Mouse (Mus musculus) forebrain, embryonic 14.5 days (tissue): ENCODE measurements around the gene Ano6. TPM values are rescaled to one million over a fixed set of nuclear protein-coding genes. Genes with fewer than 3 reads are reported as not detected.
A peak's percentile ranks its signal among the peaks of the same experiment; 100 is the strongest.

Source experiments
- ATAC-seq: fragments of 200-750 bp; cut with Nextera tagmentation; 2 replicates; pipeline ENCODE4 v1.8.0; 2017; ENCODE audit warnings: mild to moderate bottlenecking, moderate library complexity
- DNase-seq: peaks from one replicate; pipeline ENCODE4 v3.0.0-alpha.2; 2015; ENCODE audit warnings: low spot score
- H3K27ac ChIP-seq: fragments of 300-500 bp; sonication (generic); 2 replicates; pipeline ENCODE4 v1.5.1; 2014; ENCODE audit warnings: low read depth, mild to moderate bottlenecking, control low read depth, low read length, moderate library complexity
- H3K27me3 ChIP-seq: fragments of 300-500 bp; sonication (generic); replicated peaks from 2 replicates; pipeline ENCODE4 v1.6.1; 2014; ENCODE audit warnings: low read length, control low read depth, mixed read lengths; ENCODE audit not compliant: control insufficient read depth, insufficient read depth
- H3K36me3 ChIP-seq: fragments of 300-500 bp; sonication (generic); 2 replicates; pipeline ENCODE4 v1.6.1; 2014; ENCODE audit warnings: low read length, control low read depth; ENCODE audit not compliant: control insufficient read depth, insufficient read depth
- H3K4me1 ChIP-seq: fragments of 300-500 bp; sonication (generic); 2 replicates; pipeline ENCODE4 v1.6.1; 2014; ENCODE audit warnings: antibody characterized with exemption, low read length, control low read depth; ENCODE audit not compliant: control insufficient read depth, insufficient read depth
- H3K4me2 ChIP-seq: fragments of 300-500 bp; sonication (generic); 2 replicates; pipeline ENCODE4 v1.6.1; 2014; ENCODE audit warnings: mild to moderate bottlenecking, control low read depth, low read length
- H3K4me3 ChIP-seq: fragments of 300-500 bp; sonication (generic); 2 replicates; pipeline ENCODE4 v1.5.1; 2014; ENCODE audit warnings: low read depth, low read length, control low read depth
- H3K9ac ChIP-seq: fragments of 300-500 bp; sonication (generic); 2 replicates; pipeline ENCODE4 v1.6.1; 2014; ENCODE audit warnings: mild to moderate bottlenecking, low read length, control low read depth, moderate library complexity
- H3K9me3 ChIP-seq: fragments of 300-500 bp; sonication (generic); replicated peaks from 2 replicates; pipeline ENCODE4 v1.6.1; 2016; ENCODE audit warnings: low read length, control low read depth, mixed read lengths; ENCODE audit not compliant: control insufficient read depth
- WGBS: fragments of 180-500 bp; shearing (Covaris S2); extraction: QIAGEN DNeasy Blood & Tissue Kit; methylation state at CpG from one replicate; pipeline ENCODE4 v1.1.7; 2014; 5-methylcytosine and 5-hydroxymethylcytosine counted together
- microRNA-seq: library from miRNA; unstranded; fragments of <30 nt; microRNA quantifications from one replicate; pipeline ENCODE4, GENCODE M21; 2016
- polyA plus RNA-seq: library from polyadenylated mRNA; unstranded; fragments of >200 nt; fragmentation: Nextera tagmentation; extraction: Ambion mirVana; gene quantifications from 2 replicates; pipeline ENCODE4 v1.2.1, GENCODE M21; 2014

Gene Ano6
- polyA plus RNA-seq, 1 experiment from 2014 or later, result 14.6 TPM

GRCm38 (mm10) chr15:96002958-96003601, 212.4 kb downstream of the Ano6 start:
- Histone ChIP-seq H3K27me3 (no peaks in the 10 kb centered on the region), H3K4me2 (no peak overlapping the region), H3K9me3 (no peaks in the 10 kb centered on the region), H3K9ac (no peak overlapping the region), H3K27ac (no peak overlapping the region), H3K36me3 (no peaks in the 10 kb centered on the region), H3K4me3 (no peak overlapping the region), H3K4me1 (no peaks in the 10 kb centered on the region)
- ATAC-seq (no peak), DNase-seq (no peak)
- 86% methylated on average over 6 of the region's 6 CpGs for WGBS

GRCm38 (mm10) chr15:96011640-96012390, 221.2 kb downstream of the Ano6 start:
- no peak for DNase-seq
- Histone ChIP-seq H3K36me3 (no peaks in the 10 kb centered on the region), H3K27ac (no peak overlapping the region)

GRCm38 (mm10) chr15:96012391-96012775, 221.7 kb downstream of the Ano6 start:
- no peak overlapping the region for H3K27ac ChIP-seq
- no peak overlapping the region for H3K9ac ChIP-seq
- ATAC-seq, result peak; percentile 60; the same call in 1 of the 2 replicates
- no peaks in the 10 kb centered on the region for H3K36me3 ChIP-seq
- H3K27me3 ChIP-seq, result no peaks in the 10 kb centered on the region
- H3K4me3 ChIP-seq, result no peak overlapping the region
- no peak overlapping the region for H3K4me2 ChIP-seq
- no peaks in the 10 kb centered on the region for H3K4me1 ChIP-seq
- 42% methylated on average over 8 of the region's 8 CpGs for WGBS
- DNase-seq, result peak; percentile 51
- H3K9me3 ChIP-seq, result 0 out of 2 replicates have a peak, but pooled peaks cover 2% of the 10 kb centered on the region

More at GRCm38 (mm10) chr15:96011640-96012390, 221.2 kb downstream of the Ano6 start:
- Histone ChIP-seq H3K4me2 (no peak overlapping the region), H3K9me3 (0 out of 2 replicates have a peak, but pooled peaks cover 2% of the 10 kb centered on the region), H3K4me1 (no peaks in the 10 kb centered on the region), H3K27me3 (no peaks in the 10 kb centered on the region), H3K4me3 (no peak overlapping the region), H3K9ac (no peak overlapping the region)
- WGBS, result 91% methylated on average over 16 of the region's 16 CpGs
- no peak for ATAC-seq

GRCm38 (mm10) chr15:96014501-96014900, 223.9 kb downstream of the Ano6 start:
- DNase-seq, result no peak
- Histone ChIP-seq H3K36me3 (no peaks in the 10 kb centered on the region), H3K27ac (no peak overlapping the region), H3K4me3 (no peak overlapping the region), H3K9ac (no peak overlapping the region), H3K4me2 (no peak overlapping the region), H3K4me1 (no peaks in the 10 kb centered on the region), H3K9me3 (0 out of 2 replicates have a peak, but pooled peaks cover 2% of the 10 kb centered on the region), H3K27me3 (no peaks in the 10 kb centered on the region)
- no peak for ATAC-seq
- 95% methylated on average over 4 of the region's 4 CpGs for WGBS

- H3K36me3 ChIP-seq, result no peaks in the 10 kb centered on the region
- H3K9ac ChIP-seq, result no peak overlapping the region
- no peak overlapping the region for H3K27ac ChIP-seq
- H3K27me3 ChIP-seq, result no peaks in the 10 kb centered on the region
- 0 out of 2 replicates have a peak, but pooled peaks cover 2% of the 10 kb centered on the region for H3K9me3 ChIP-seq
- no peak overlapping the region for H3K4me2 ChIP-seq
- H3K4me1 ChIP-seq, result no peaks in the 10 kb centered on the region
- H3K4me3 ChIP-seq, result no peak overlapping the region
- DNase-seq (no peak), ATAC-seq (no peak)
- WGBS, result 95% methylated on average over 3 of the region's 3 CpGs
Observed at GRCm38 (mm10) chr15:96020465-96020864, 229.8 kb downstream of the Ano6 start.

GRCm38 (mm10) chr15:96021506-96021905, 230.9 kb downstream of the Ano6 start:
- no peaks in the 10 kb centered on the region for H3K4me1 ChIP-seq
- H3K9me3 ChIP-seq, result 0 out of 2 replicates have a peak, but pooled peaks cover 2% of the 10 kb centered on the region
- peak; percentile 71 for DNase-seq
- H3K9ac ChIP-seq, result no peak overlapping the region
- 48% methylated on average over 10 of the region's 10 CpGs for WGBS
- no peak; the same call in 1 of the 2 replicates for ATAC-seq
- H3K27ac ChIP-seq, result no peak overlapping the region
- H3K4me3 ChIP-seq, result no peak overlapping the region
- no peak overlapping the region for H3K4me2 ChIP-seq
- no peaks in the 10 kb centered on the region for H3K27me3 ChIP-seq
- no peaks in the 10 kb centered on the region for H3K36me3 ChIP-seq

Small RNAs within 50 kb of the gene (microRNA-seq; reads per million reads assigned to microRNA genes)
- not detected for gene Gm25070

Other genes with a start within 250 kb of the Ano6 start
- gene Dbx2, start 134.9 kb upstream of the Ano6 start, polyA plus RNA-seq, result 0.67 and 0.93 TPM in 2 replicates